Mouse (Mus musculus) liver, embryonic 15.5 days (tissue): ENCODE measurements around the gene Tspoap1. TPM values are rescaled to one million over a fixed set of nuclear protein-coding genes. Genes with fewer than 3 reads are reported as not detected.

Source experiments
- ATAC-seq: fragments of 200-750 bp; cut with Nextera tagmentation; 2 replicates; pipeline ENCODE4 v1.8.0; 2017; ENCODE audit warnings: moderate number of reproducible peaks, mild to moderate bottlenecking, moderate library complexity; ENCODE audit not compliant: insufficient read depth
- H3K27ac ChIP-seq: fragments of 300-500 bp; sonication (generic); replicated peaks from 2 replicates; pipeline ENCODE4 v1.5.1; 2015; ENCODE audit warnings: mild to moderate bottlenecking, inconsistent platforms
- H3K27me3 ChIP-seq: fragments of 300-500 bp; sonication (generic); 2 replicates; pipeline ENCODE4 v1.6.1; 2015; ENCODE audit warnings: mild to moderate bottlenecking, inconsistent platforms
- H3K36me3 ChIP-seq: fragments of 300-500 bp; sonication (generic); replicated peaks from 2 replicates; pipeline ENCODE4 v1.6.1; 2015; ENCODE audit warnings: moderate library complexity, mild to moderate bottlenecking, inconsistent platforms
- H3K4me1 ChIP-seq: fragments of 300-500 bp; sonication (generic); replicated peaks from 2 replicates; pipeline ENCODE4 v1.6.1; 2015; ENCODE audit warnings: inconsistent platforms
- H3K4me2 ChIP-seq: fragments of 300-500 bp; sonication (generic); 2 replicates; pipeline ENCODE4 v1.6.1; 2015; ENCODE audit warnings: moderate library complexity, mild to moderate bottlenecking, inconsistent platforms
- H3K4me3 ChIP-seq: fragments of 300-500 bp; sonication (generic); replicated peaks from 2 replicates; pipeline ENCODE4 v1.5.1; 2015; ENCODE audit warnings: mild to moderate bottlenecking, inconsistent platforms
- H3K9ac ChIP-seq: fragments of 300-500 bp; sonication (generic); 2 replicates; pipeline ENCODE4 v1.6.1; 2015; ENCODE audit warnings: moderate library complexity, mild to moderate bottlenecking, inconsistent platforms
- H3K9me3 ChIP-seq: fragments of 300-500 bp; sonication (generic); replicated peaks from 2 replicates; pipeline ENCODE4 v1.6.1; 2016; ENCODE audit warnings: inconsistent platforms
- WGBS: fragments of 180-500 bp; shearing (Covaris S2); methylation state at CpG from one replicate; pipeline ENCODE4 v1.1.7; 2015; ENCODE audit warnings: mixed read lengths; ENCODE audit not compliant: insufficient replicate concordance; 5-methylcytosine and 5-hydroxymethylcytosine counted together
- polyA plus RNA-seq: library from polyadenylated mRNA; unstranded; fragments of >200 nt; fragmentation: Nextera tagmentation; extraction: Ambion mirVana; gene quantifications from 2 replicates; pipeline ENCODE4 v1.2.1, GENCODE M21; 2015

Tspoap1 gene
- polyA plus RNA-seq, 1 experiment from 2014 or later: 3.3 TPM

DNA sequence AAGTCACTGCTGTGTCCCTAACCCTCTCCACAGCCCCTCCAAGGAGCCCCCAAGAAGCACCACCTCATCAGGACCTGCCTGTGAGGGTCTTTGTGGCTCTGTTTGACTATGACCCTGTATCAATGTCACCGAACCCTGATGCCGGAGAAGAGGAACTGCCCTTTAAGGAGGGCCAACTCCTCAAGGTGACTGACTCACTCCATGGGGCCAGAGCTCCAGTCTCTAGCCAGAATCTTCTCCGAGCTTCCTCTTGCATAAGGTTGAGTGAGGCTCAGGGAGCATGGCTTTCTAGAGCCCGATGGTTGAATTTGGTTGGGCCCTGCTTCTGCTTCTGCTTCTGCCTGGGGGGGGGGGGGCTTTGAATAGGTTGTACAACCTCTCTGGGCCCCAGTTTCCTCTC lies 19.1 kb downstream of the Tspoap1 start:
- H3K4me3 ChIP-seq: no peak overlapping the region
- no peak overlapping the region for H3K27ac ChIP-seq
- H3K27me3 ChIP-seq: no peaks in the 10 kb centered on the region
- H3K36me3 ChIP-seq: no peaks in the 10 kb centered on the region
- no peak overlapping the region for H3K9ac ChIP-seq
- peaks cover 16% of the 10 kb centered on the region for H3K4me1 ChIP-seq
- no peak overlapping the region for H3K4me2 ChIP-seq
- ATAC-seq: no peak
- H3K9me3 ChIP-seq: no peaks in the 10 kb centered on the region
- 55% methylated on average over 4 of the region's 4 CpGs for WGBS

GRCm38 (mm10) chr11:87780130-87780529 lies 19.8 kb downstream of the Tspoap1 start:
- H3K36me3 ChIP-seq: no peaks in the 10 kb centered on the region
- H3K9me3 ChIP-seq: no peaks in the 10 kb centered on the region
- no peak overlapping the region for H3K4me3 ChIP-seq
- H3K27ac ChIP-seq: no peak overlapping the region
- 70% methylated on average over 8 of the region's 8 CpGs for WGBS
- H3K9ac ChIP-seq: no peak overlapping the region
- no peak for ATAC-seq
- no peak overlapping the region for H3K4me2 ChIP-seq
- peaks cover 16% of the 10 kb centered on the region for H3K4me1 ChIP-seq
- H3K27me3 ChIP-seq: no peaks in the 10 kb centered on the region

- H3K9me3 ChIP-seq: no peaks in the 10 kb centered on the region
- H3K36me3 ChIP-seq: no peaks in the 10 kb centered on the region
- no peak overlapping the region for H3K27ac ChIP-seq
- no peak overlapping the region for H3K9ac ChIP-seq
- peaks cover 13% of the 10 kb centered on the region for H3K27me3 ChIP-seq
- H3K4me3 ChIP-seq: no peak overlapping the region
- 0 out of 2 replicates have a peak, but pooled peaks cover 3% of the 10 kb centered on the region for H3K4me1 ChIP-seq
- ATAC-seq: no peak
- 24% methylated on average over 6 of the region's 6 CpGs for WGBS
- H3K4me2 ChIP-seq: no peak overlapping the region
Observed at GRCm38 (mm10) chr11:87790088-87790487, 29.7 kb downstream of the Tspoap1 start.

GRCm38 (mm10) chr11:87793460-87793859 lies 33.1 kb downstream of the Tspoap1 start, which contains the start of gene Mpo:
TSS of gene Mpo (plus strand) at chr11:87793581.
- peaks cover 22% of the 10 kb centered on the region for H3K27me3 ChIP-seq
- H3K27ac ChIP-seq: no peak within 1 kb of the TSS
- no peak within 1 kb of the TSS for H3K9ac ChIP-seq
- peak; percentile 31; the same call in 1 of the 2 replicates for ATAC-seq
- H3K36me3 ChIP-seq: no peaks in the 10 kb centered on the region
- H3K4me2 ChIP-seq: no peak within 1 kb of the TSS
- peak within 1 kb of the TSS; percentile 18; the same call in 1 of the 2 replicates for H3K4me3 ChIP-seq
- WGBS: 20% methylated on average over 3 of the region's 3 CpGs
- no peaks in the 10 kb centered on the region for H3K9me3 ChIP-seq
- 0 out of 2 replicates have a peak, but pooled peaks cover 3% of the 10 kb centered on the region for H3K4me1 ChIP-seq

GRCm38 (mm10) chr11:87801711-87802275 lies 41.5 kb downstream of the Tspoap1 start:
- Histone ChIP-seq H3K4me1 (no peaks in the 10 kb centered on the region), H3K27ac (no peak overlapping the region), H3K4me2 (no peak overlapping the region; the same call in 1 of the 2 replicates), H3K9me3 (no peaks in the 10 kb centered on the region), H3K27me3 (no peaks in the 10 kb centered on the region), H3K4me3 (no peak overlapping the region), H3K9ac (no peak overlapping the region), H3K36me3 (no peaks in the 10 kb centered on the region)
- 69% methylated on average over 22 of the region's 22 CpGs for WGBS
- ATAC-seq: no peak

DNA sequence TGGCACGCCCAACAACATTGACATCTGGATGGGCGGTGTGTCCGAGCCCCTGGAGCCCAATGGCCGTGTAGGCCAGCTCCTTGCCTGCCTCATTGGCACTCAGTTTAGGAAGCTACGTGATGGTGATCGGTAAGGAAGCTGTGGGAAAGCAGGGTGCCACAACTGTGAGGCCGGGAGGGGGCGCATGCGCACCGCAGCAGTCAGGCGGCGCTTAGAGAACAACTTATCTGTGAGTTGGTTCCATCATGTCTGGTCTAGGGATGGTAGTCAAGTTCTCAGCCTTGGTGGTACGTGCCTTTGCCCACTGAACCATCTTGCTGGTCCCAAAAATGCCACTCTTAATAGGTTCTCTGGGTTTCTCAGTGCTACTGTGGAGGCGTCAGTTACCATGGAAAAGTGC lies 42.3 kb downstream of the Tspoap1 start:
- H3K4me2 ChIP-seq: no peak overlapping the region
- H3K4me1 ChIP-seq: no peaks in the 10 kb centered on the region
- WGBS: 56% methylated on average over 14 of the region's 14 CpGs
- no peak overlapping the region for H3K27ac ChIP-seq
- no peaks in the 10 kb centered on the region for H3K9me3 ChIP-seq
- H3K27me3 ChIP-seq: no peaks in the 10 kb centered on the region
- H3K4me3 ChIP-seq: no peak overlapping the region
- H3K9ac ChIP-seq: no peak overlapping the region
- no peak for ATAC-seq
- no peaks in the 10 kb centered on the region for H3K36me3 ChIP-seq

- no peak overlapping the region for H3K27ac ChIP-seq
- no peak overlapping the region for H3K9ac ChIP-seq
- no peak overlapping the region for H3K4me3 ChIP-seq
- no peaks in the 10 kb centered on the region for H3K9me3 ChIP-seq
- no peaks in the 10 kb centered on the region for H3K4me1 ChIP-seq
- 27% methylated on average over 1 of the region's 1 CpGs for WGBS
- no peaks in the 10 kb centered on the region for H3K27me3 ChIP-seq
- H3K36me3 ChIP-seq: no peaks in the 10 kb centered on the region
- no peak for ATAC-seq
- no peak overlapping the region for H3K4me2 ChIP-seq
Observed at GRCm38 (mm10) chr11:87805448-87805847, 45.1 kb downstream of the Tspoap1 start.

GRCm38 (mm10) chr11:87807433-87807832 lies 47.1 kb downstream of the Tspoap1 start:
- H3K9ac ChIP-seq: no peak overlapping the region
- WGBS: 64% methylated on average over 6 of the region's 6 CpGs
- H3K27me3 ChIP-seq: no peaks in the 10 kb centered on the region; the same call in 1 of the 2 replicates
- H3K36me3 ChIP-seq: no peaks in the 10 kb centered on the region
- H3K4me2 ChIP-seq: no peak overlapping the region
- no peak overlapping the region for H3K4me3 ChIP-seq
- no peak for ATAC-seq
- H3K27ac ChIP-seq: no peak overlapping the region
- no peaks in the 10 kb centered on the region for H3K9me3 ChIP-seq
- H3K4me1 ChIP-seq: no peaks in the 10 kb centered on the region

DNA sequence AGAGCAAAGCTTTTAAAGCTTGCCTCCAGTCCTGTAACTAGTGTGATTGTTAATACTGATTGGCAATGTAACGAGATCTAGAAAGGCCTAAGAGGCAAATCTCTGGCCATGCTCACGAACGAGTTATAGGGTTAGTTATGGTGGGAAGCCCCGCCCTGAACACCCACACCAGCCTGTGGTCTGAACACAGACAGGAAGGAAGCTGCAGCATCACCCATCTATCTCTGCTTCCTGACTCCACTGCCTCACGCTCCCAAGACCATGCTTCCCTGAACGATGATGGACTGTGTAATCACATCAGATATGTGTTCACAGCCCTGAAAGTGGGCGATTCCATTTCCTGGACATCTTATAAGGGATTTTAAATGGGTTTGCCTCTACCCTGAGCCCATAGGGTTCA lies 47.9 kb downstream of the Tspoap1 start:
- H3K4me1 ChIP-seq: no peaks in the 10 kb centered on the region
- H3K9me3 ChIP-seq: no peaks in the 10 kb centered on the region
- no peak overlapping the region for H3K9ac ChIP-seq
- ATAC-seq: no peak
- H3K4me2 ChIP-seq: no peak overlapping the region
- H3K27me3 ChIP-seq: no peaks in the 10 kb centered on the region; the same call in 1 of the 2 replicates
- H3K4me3 ChIP-seq: no peak overlapping the region
- WGBS: 13% methylated on average over 7 of the region's 7 CpGs
- H3K36me3 ChIP-seq: no peaks in the 10 kb centered on the region
- H3K27ac ChIP-seq: no peak overlapping the region

DNA sequence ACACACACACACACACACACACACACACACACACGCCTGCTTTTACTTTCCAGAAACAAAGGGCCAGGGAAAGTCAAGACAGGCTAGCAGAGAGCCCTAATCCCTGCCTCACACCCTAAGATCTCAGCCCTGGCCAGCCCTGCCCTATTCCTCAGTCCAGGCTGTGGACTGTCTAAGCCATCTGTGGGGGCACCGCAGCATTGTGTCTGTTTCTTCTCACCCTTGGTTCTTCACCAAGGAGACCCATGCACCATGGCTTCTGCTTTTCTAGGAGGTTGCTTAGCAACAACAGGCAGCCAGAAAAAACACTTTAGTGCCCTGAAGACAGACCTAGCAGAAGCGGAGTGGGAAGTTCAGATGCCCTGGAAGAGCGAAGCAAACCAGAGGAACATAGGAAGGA lies 51.1 kb downstream of the Tspoap1 start:
- WGBS: 26% methylated on average over 4 of the region's 4 CpGs

GRCm38 (mm10) chr11:87814831-87815230 lies 54.5 kb downstream of the Tspoap1 start:
- 60% methylated on average over 8 of the region's 8 CpGs for WGBS
- Histone ChIP-seq H3K4me3 (no peak overlapping the region), H3K4me2 (no peak overlapping the region), H3K4me1 (no peaks in the 10 kb centered on the region), H3K9ac (no peak overlapping the region), H3K27me3 (peaks cover 24% of the 10 kb centered on the region; the same call in 1 of the 2 replicates), H3K27ac (no peak overlapping the region), H3K9me3 (no peaks in the 10 kb centered on the region), H3K36me3 (no peaks in the 10 kb centered on the region)
- no peak for ATAC-seq

More for the DNA sequence above, 51.1 kb downstream of the Tspoap1 start:
- Histone ChIP-seq H3K4me2 (no peak overlapping the region), H3K4me1 (no peaks in the 10 kb centered on the region), H3K27ac (no peak overlapping the region), H3K9me3 (no peaks in the 10 kb centered on the region), H3K9ac (no peak overlapping the region), H3K36me3 (no peaks in the 10 kb centered on the region), H3K27me3 (peaks cover 11% of the 10 kb centered on the region; the same call in 1 of the 2 replicates), H3K4me3 (no peak overlapping the region)
- no peak for ATAC-seq
